Mouse (Mus musculus): ENCODE data around the gene Clp1. TPM values are rescaled to one million over a fixed set of nuclear protein-coding genes. Genes with fewer than 3 reads are reported as not detected.

The Clp1 gene
- total and polyA plus RNA-seq, 2 experiments = 10.9 to 12.6 TPM

DNA sequence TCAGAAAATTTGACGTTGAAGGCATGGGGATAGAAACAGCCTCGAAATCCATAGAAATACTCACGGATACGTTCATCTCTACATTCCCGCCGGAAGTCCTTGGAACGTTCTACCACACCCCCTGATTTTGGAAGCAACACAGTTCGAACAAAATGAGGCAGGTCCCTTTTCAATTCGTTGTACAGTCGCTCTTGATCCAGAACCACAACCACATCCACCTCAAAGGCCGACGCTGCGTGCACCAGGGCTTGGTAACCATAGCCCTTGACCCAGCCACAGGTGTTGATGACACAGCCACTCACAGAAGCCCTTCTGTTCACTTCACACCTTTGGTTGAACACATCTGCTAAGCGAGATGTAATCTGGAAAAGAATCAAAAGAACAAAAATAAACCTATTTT is 3.3 kb downstream of the Clp1 start:
- no peak for TF ChIP-seq CTCF (IDR thresholded peaks at IDR 0.05; ENCODE audit: low read depth, low read length)
- peaks cover 15% of the 10 kb centered on the region for H3K36me3 ChIP-seq (ENCODE audit: control insufficient read depth, insufficient read depth, low read length)
- H3K27ac ChIP-seq (replicated peaks; ENCODE audit: insufficient read depth, low read depth, low read length) = no peak overlapping the region
- DNase-seq (ENCODE audit: extremely low read depth, low read depth, low spot score) = no peak
- peaks cover 9% of the 10 kb centered on the region; the same call in 1 of the 2 replicates for H3K79me2 ChIP-seq (ENCODE audit: control insufficient read depth, insufficient read depth, low read length)
- no peaks in the 10 kb centered on the region for H3K27me3 ChIP-seq (ENCODE audit: control insufficient read depth, insufficient read depth, low read length)
- H3K9ac ChIP-seq (ENCODE audit: low read depth, low read length) = no peak overlapping the region
- 97% methylated on average over 14 of the region's 14 CpGs for WGBS
- peaks cover 14% of the 10 kb centered on the region for H3K4me1 ChIP-seq (ENCODE audit: control insufficient read depth, insufficient read depth, low read length)
- H3K4me3 ChIP-seq (ENCODE audit: insufficient read depth, low read depth, low read length) = no peak overlapping the region

DNA sequence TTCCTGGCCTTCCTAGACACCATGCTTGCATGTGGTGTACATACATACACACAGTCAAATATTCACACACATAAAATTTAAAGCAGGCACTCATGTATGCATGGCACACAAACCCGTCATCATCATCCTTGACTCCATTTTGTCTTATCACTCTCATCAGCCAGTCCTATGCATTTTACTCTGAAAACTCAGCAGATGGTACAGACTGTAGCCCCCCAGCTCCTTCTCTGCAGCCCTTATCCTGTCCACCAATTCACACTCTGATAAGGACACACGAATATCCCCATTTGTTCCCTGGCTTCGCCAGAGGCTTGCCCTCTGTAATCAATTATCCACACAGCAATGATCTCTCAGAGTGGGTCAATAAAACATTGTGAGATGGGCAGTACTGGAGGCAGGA is 6.0 kb downstream of the Clp1 start:
- peaks cover 15% of the 10 kb centered on the region for H3K36me3 ChIP-seq (ENCODE audit: control insufficient read depth, insufficient read depth, low read length)
- 40% methylated on average over 3 of the region's 3 CpGs for WGBS

DNA sequence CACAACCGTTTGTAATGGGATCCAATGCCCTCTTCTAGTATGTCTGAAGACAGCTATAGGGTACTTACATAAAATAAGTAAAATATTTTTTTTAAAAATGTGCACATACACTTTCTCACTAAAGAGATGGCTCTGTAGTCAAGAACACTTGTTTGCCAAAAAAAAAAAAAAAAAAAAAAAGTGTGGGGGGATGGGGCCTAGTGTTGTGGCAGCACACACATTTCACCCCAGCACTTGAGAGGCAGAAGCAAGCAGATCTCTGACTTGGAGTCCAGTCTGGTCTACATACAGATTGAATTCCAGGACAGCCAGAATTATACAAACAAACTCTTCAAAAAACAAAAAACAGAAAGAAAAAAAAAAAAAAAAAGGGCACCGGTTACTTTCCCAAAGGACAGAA is 6.4 kb downstream of the Clp1 start:
- Histone ChIP-seq H3K4me1 (ENCODE audit: control insufficient read depth, insufficient read depth, low read length) (peaks cover 8% of the 10 kb centered on the region), H3K27ac (replicated peaks; ENCODE audit: insufficient read depth, low read depth, low read length) (no peak overlapping the region), H3K27me3 (ENCODE audit: control insufficient read depth, insufficient read depth, low read length) (no peaks in the 10 kb centered on the region), H3K79me2 (ENCODE audit: control insufficient read depth, insufficient read depth, low read length) (peaks cover 7% of the 10 kb centered on the region; the same call in 1 of the 2 replicates), H3K4me3 (ENCODE audit: insufficient read depth, low read depth, low read length) (no peak overlapping the region), H3K9ac (ENCODE audit: low read depth, low read length) (no peak overlapping the region), H3K36me3 (ENCODE audit: control insufficient read depth, insufficient read depth, low read length) (peaks cover 15% of the 10 kb centered on the region)
- no peak for DNase-seq (ENCODE audit: extremely low read depth, low read depth, low spot score)
- 81% methylated on average over 2 of the region's 2 CpGs for WGBS
- no peak for TF ChIP-seq CTCF (IDR thresholded peaks at IDR 0.05; ENCODE audit: low read depth, low read length)
- no peak for TF ChIP-seq POLR2A (IDR thresholded peaks at IDR 0.05; ENCODE audit: extremely low read depth, insufficient read depth, low read length)

More for the DNA sequence above, 6.0 kb downstream of the Clp1 start:
- Histone ChIP-seq H3K27me3 (ENCODE audit: control insufficient read depth, insufficient read depth, low read length) (no peaks in the 10 kb centered on the region), H3K4me1 (ENCODE audit: control insufficient read depth, insufficient read depth, low read length) (peaks cover 11% of the 10 kb centered on the region), H3K4me3 (ENCODE audit: insufficient read depth, low read depth, low read length) (no peak overlapping the region), H3K27ac (replicated peaks; ENCODE audit: insufficient read depth, low read depth, low read length) (no peak overlapping the region), H3K9ac (ENCODE audit: low read depth, low read length) (no peak overlapping the region), H3K79me2 (ENCODE audit: control insufficient read depth, insufficient read depth, low read length) (peaks cover 9% of the 10 kb centered on the region; the same call in 1 of the 2 replicates)
- TF ChIP-seq CTCF (IDR thresholded peaks at IDR 0.05; ENCODE audit: low read depth, low read length) (no peak), POLR2A (IDR thresholded peaks at IDR 0.05; ENCODE audit: extremely low read depth, insufficient read depth, low read length) (no peak)
- DNase-seq (ENCODE audit: extremely low read depth, low read depth, low spot score) = peak; percentile 16

DNA sequence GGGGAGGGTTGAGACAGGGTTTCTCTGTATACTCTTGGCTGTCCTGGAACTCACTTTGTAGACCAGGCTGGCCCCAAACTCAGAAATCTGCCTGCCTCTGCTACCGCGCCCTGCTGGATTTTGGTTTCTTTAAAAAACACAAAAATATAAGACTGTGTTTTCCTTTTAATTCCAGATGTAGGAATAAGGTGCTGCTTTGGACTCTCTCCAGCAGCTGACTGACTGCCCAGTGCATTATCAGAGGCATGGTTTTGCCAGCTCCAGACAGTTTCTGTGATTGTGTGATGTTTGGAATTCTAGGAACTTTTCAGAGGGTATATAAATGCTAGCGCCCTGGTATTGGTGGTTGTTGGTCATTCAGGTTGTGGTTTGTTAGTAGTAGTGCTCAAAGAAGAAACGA is 9.8 kb downstream of the Clp1 start:
- 87% methylated on average over 4 of the region's 4 CpGs for WGBS
- no peak for TF ChIP-seq CTCF (IDR thresholded peaks at IDR 0.05; ENCODE audit: low read depth, low read length)
- no peak for TF ChIP-seq POLR2A (IDR thresholded peaks at IDR 0.05; ENCODE audit: extremely low read depth, insufficient read depth, low read length)
- peak; percentile 11 for DNase-seq (ENCODE audit: extremely low read depth, low read depth, low spot score)
- Histone ChIP-seq H3K27me3 (ENCODE audit: control insufficient read depth, insufficient read depth, low read length) (no peaks in the 10 kb centered on the region), H3K4me1 (ENCODE audit: control insufficient read depth, insufficient read depth, low read length) (no peaks in the 10 kb centered on the region; the same call in none of the 2 replicates), H3K36me3 (ENCODE audit: control insufficient read depth, insufficient read depth, low read length) (no peaks in the 10 kb centered on the region), H3K79me2 (ENCODE audit: control insufficient read depth, insufficient read depth, low read length) (0 out of 2 replicates have a peak, but pooled peaks cover 2% of the 10 kb centered on the region), H3K9ac (ENCODE audit: low read depth, low read length) (no peak overlapping the region), H3K4me3 (ENCODE audit: insufficient read depth, low read depth, low read length) (no peak overlapping the region), H3K27ac (replicated peaks; ENCODE audit: insufficient read depth, low read depth, low read length) (no peak overlapping the region)

DNA sequence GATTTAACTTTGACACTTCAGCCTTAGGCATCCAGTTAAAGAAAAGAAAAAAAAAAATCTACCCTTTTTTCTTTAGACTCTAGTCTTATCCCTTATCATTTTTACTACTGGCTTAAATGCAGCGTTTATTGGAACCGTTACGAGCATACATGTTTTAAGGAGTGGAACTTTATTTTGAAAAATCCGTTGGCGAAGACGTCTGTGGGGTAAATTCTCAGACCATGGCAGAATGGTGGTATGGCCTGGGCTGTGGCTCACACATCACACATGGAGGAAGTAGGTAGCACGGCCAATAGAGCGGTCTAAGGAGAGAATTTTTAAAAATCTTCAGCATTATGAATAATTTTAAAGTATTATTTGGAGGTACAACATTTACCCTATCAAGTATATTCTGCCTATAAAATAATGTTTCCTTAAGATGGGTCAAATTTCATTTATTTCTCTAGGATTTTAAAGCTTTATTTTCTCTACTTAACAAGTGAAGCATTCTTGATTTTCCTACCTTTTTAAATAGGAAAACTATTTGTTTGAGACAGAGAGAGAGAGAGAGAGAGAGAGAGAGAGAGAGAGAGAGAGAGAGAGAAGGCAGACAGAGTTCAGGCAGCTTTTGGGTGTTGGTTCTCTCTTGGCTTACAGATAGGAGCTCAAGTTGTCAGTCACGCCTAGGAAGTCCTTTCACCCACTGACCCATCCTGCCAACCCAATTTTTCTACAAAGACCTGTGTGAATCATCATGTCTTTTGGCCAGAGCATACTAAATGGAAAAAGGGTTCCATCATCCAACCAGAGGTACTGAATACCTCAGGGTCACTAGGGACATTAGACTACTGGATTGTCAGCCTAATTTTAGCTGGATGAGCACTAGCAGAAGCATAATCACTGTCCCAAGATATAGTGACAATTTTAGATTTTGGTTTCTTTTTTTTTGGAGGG is 10.5 kb downstream of the Clp1 start:
- Histone ChIP-seq H3K4me1 (ENCODE audit: control insufficient read depth, insufficient read depth, low read length) (no peaks in the 10 kb centered on the region; the same call in none of the 2 replicates), H3K9ac (ENCODE audit: low read depth, low read length) (no peak overlapping the region), H3K27ac (replicated peaks; ENCODE audit: insufficient read depth, low read depth, low read length) (peak overlapping the region; percentile 87), H3K27me3 (ENCODE audit: control insufficient read depth, insufficient read depth, low read length) (no peaks in the 10 kb centered on the region), H3K4me3 (ENCODE audit: insufficient read depth, low read depth, low read length) (no peak overlapping the region; the same call in 1 of the 2 replicates), H3K79me2 (ENCODE audit: control insufficient read depth, insufficient read depth, low read length) (0 out of 2 replicates have a peak, but pooled peaks cover 2% of the 10 kb centered on the region), H3K36me3 (ENCODE audit: control insufficient read depth, insufficient read depth, low read length) (no peaks in the 10 kb centered on the region)
- WGBS = 21% methylated on average over 9 of the region's 9 CpGs
- no peak for TF ChIP-seq POLR2A (IDR thresholded peaks at IDR 0.05; ENCODE audit: extremely low read depth, insufficient read depth, low read length)
- TF ChIP-seq CTCF (IDR thresholded peaks at IDR 0.05; ENCODE audit: low read depth, low read length) = no peak
- peak; percentile 69 for DNase-seq (ENCODE audit: extremely low read depth, low read depth, low spot score)

Data from liver, adult 2 months (tissue).